Mouse (Mus musculus): Measurements from ENCODE around the gene Armc7. TPM values are rescaled to one million over a fixed set of nuclear protein-coding genes. Genes with fewer than 3 reads are reported as not detected.

Gene Armc7
- polyA plus RNA-seq (2012; rRNA removed) = 3.3 and 3.8 TPM in 2 replicates

- Histone ChIP-seq H3K36me3 (ENCODE audit: control insufficient read depth, insufficient read depth, low read length) (no peaks in the 10 kb centered on the region), H3K4me1 (ENCODE audit: control insufficient read depth, insufficient read depth, low read length) (peaks cover 16% of the 10 kb centered on the region), H3K27me3 (ENCODE audit: control insufficient read depth, insufficient read depth, low read length) (no peaks in the 10 kb centered on the region), H3K27ac (ENCODE audit: control insufficient read depth, insufficient read depth, low read depth, low read length) (peak within 1 kb of the TSS; percentile 67), H3K4me3 (ENCODE audit: control insufficient read depth, low read depth, low read length) (peak within 1 kb of the TSS; percentile 92)
- TF ChIP-seq POLR2A (IDR thresholded peaks at IDR 0.05; ENCODE audit: control insufficient read depth, low read depth, low read length) (peak; percentile 49), CTCF (IDR thresholded peaks at IDR 0.05; ENCODE audit: control insufficient read depth, insufficient read depth, insufficient replicate concordance, low read depth, low read length) (no peak)
Measured at GRCm38 (mm10) chr11:115475025-115475757, at the start of gene Armc7. Gene Armc7 (plus strand): TSS chr11:115475667.

GRCm38 (mm10) chr11:115425671-115426070 lies 49.8 kb upstream of the Armc7 start:
- H3K4me3 ChIP-seq (ENCODE audit: control insufficient read depth, low read depth, low read length) = no peak overlapping the region
- TF ChIP-seq POLR2A (IDR thresholded peaks at IDR 0.05; ENCODE audit: control insufficient read depth, low read depth, low read length) (no peak), CTCF (IDR thresholded peaks at IDR 0.05; ENCODE audit: control insufficient read depth, insufficient read depth, insufficient replicate concordance, low read depth, low read length) (no peak)
- peaks cover 5% of the 10 kb centered on the region; the same call in 1 of the 2 replicates for H3K36me3 ChIP-seq (ENCODE audit: control insufficient read depth, insufficient read depth, low read length)

GRCm38 (mm10) chr11:115427482-115428331 lies 47.8 kb upstream of the Armc7 start:
- no peak for TF ChIP-seq POLR2A (IDR thresholded peaks at IDR 0.05; ENCODE audit: control insufficient read depth, low read depth, low read length)
- TF ChIP-seq CTCF (IDR thresholded peaks at IDR 0.05; ENCODE audit: control insufficient read depth, insufficient read depth, insufficient replicate concordance, low read depth, low read length) = peak; percentile 31; the same call in 1 of the 2 replicates
- Histone ChIP-seq H3K4me3 (ENCODE audit: control insufficient read depth, low read depth, low read length) (no peak overlapping the region), H3K27me3 (ENCODE audit: control insufficient read depth, insufficient read depth, low read length) (no peaks in the 10 kb centered on the region), H3K27ac (ENCODE audit: control insufficient read depth, insufficient read depth, low read depth, low read length) (no peak overlapping the region), H3K36me3 (ENCODE audit: control insufficient read depth, insufficient read depth, low read length) (peaks cover 3% of the 10 kb centered on the region; the same call in 1 of the 2 replicates), H3K4me1 (ENCODE audit: control insufficient read depth, insufficient read depth, low read length) (0 out of 2 replicates have a peak, but pooled peaks cover 4% of the 10 kb centered on the region)

More at GRCm38 (mm10) chr11:115425671-115426070, 49.8 kb upstream of the Armc7 start:
- H3K4me1 ChIP-seq (ENCODE audit: control insufficient read depth, insufficient read depth, low read length) = peaks cover 10% of the 10 kb centered on the region
- H3K27ac ChIP-seq (ENCODE audit: control insufficient read depth, insufficient read depth, low read depth, low read length) = no peak overlapping the region
- H3K27me3 ChIP-seq (ENCODE audit: control insufficient read depth, insufficient read depth, low read length) = no peaks in the 10 kb centered on the region

- no peak overlapping the region for H3K4me3 ChIP-seq (ENCODE audit: control insufficient read depth, low read depth, low read length)
- H3K27me3 ChIP-seq (ENCODE audit: control insufficient read depth, insufficient read depth, low read length) = no peaks in the 10 kb centered on the region
- H3K4me1 ChIP-seq (ENCODE audit: control insufficient read depth, insufficient read depth, low read length) = 0 out of 2 replicates have a peak, but pooled peaks cover 4% of the 10 kb centered on the region
- TF ChIP-seq CTCF (IDR thresholded peaks at IDR 0.05; ENCODE audit: control insufficient read depth, insufficient read depth, insufficient replicate concordance, low read depth, low read length) (no peak), POLR2A (IDR thresholded peaks at IDR 0.05; ENCODE audit: control insufficient read depth, low read depth, low read length) (no peak)
- no peak overlapping the region for H3K27ac ChIP-seq (ENCODE audit: control insufficient read depth, insufficient read depth, low read depth, low read length)
- H3K36me3 ChIP-seq (ENCODE audit: control insufficient read depth, insufficient read depth, low read length) = peaks cover 3% of the 10 kb centered on the region; the same call in 1 of the 2 replicates
Measured at GRCm38 (mm10) chr11:115429307-115429706, 46.2 kb upstream of the Armc7 start.

- TF ChIP-seq CTCF (IDR thresholded peaks at IDR 0.05; ENCODE audit: control insufficient read depth, insufficient read depth, insufficient replicate concordance, low read depth, low read length) (no peak), POLR2A (IDR thresholded peaks at IDR 0.05; ENCODE audit: control insufficient read depth, low read depth, low read length) (no peak)
- H3K27me3 ChIP-seq (ENCODE audit: control insufficient read depth, insufficient read depth, low read length) = no peaks in the 10 kb centered on the region
- H3K36me3 ChIP-seq (ENCODE audit: control insufficient read depth, insufficient read depth, low read length) = peaks cover 2% of the 10 kb centered on the region; the same call in 1 of the 2 replicates
- no peak overlapping the region for H3K27ac ChIP-seq (ENCODE audit: control insufficient read depth, insufficient read depth, low read depth, low read length)
- no peak overlapping the region for H3K4me3 ChIP-seq (ENCODE audit: control insufficient read depth, low read depth, low read length)
- peaks cover 6% of the 10 kb centered on the region for H3K4me1 ChIP-seq (ENCODE audit: control insufficient read depth, insufficient read depth, low read length)
Measured at GRCm38 (mm10) chr11:115430561-115430960, 44.9 kb upstream of the Armc7 start.

GRCm38 (mm10) chr11:115432814-115433213 lies 42.7 kb upstream of the Armc7 start:
- H3K27me3 ChIP-seq (ENCODE audit: control insufficient read depth, insufficient read depth, low read length) = no peaks in the 10 kb centered on the region
- no peak overlapping the region for H3K27ac ChIP-seq (ENCODE audit: control insufficient read depth, insufficient read depth, low read depth, low read length)
- no peaks in the 10 kb centered on the region; the same call in 1 of the 2 replicates for H3K36me3 ChIP-seq (ENCODE audit: control insufficient read depth, insufficient read depth, low read length)
- no peak overlapping the region for H3K4me3 ChIP-seq (ENCODE audit: control insufficient read depth, low read depth, low read length)
- TF ChIP-seq POLR2A (IDR thresholded peaks at IDR 0.05; ENCODE audit: control insufficient read depth, low read depth, low read length) = no peak
- no peak for TF ChIP-seq CTCF (IDR thresholded peaks at IDR 0.05; ENCODE audit: control insufficient read depth, insufficient read depth, insufficient replicate concordance, low read depth, low read length)
- peaks cover 9% of the 10 kb centered on the region for H3K4me1 ChIP-seq (ENCODE audit: control insufficient read depth, insufficient read depth, low read length)

GRCm38 (mm10) chr11:115433342-115433741 lies 42.1 kb upstream of the Armc7 start:
- H3K36me3 ChIP-seq (ENCODE audit: control insufficient read depth, insufficient read depth, low read length) = no peaks in the 10 kb centered on the region; the same call in 1 of the 2 replicates

More at GRCm38 (mm10) chr11:115433342-115433741, 42.1 kb upstream of the Armc7 start:
- H3K27ac ChIP-seq (ENCODE audit: control insufficient read depth, insufficient read depth, low read depth, low read length) = no peak overlapping the region
- TF ChIP-seq CTCF (IDR thresholded peaks at IDR 0.05; ENCODE audit: control insufficient read depth, insufficient read depth, insufficient replicate concordance, low read depth, low read length) (no peak), POLR2A (IDR thresholded peaks at IDR 0.05; ENCODE audit: control insufficient read depth, low read depth, low read length) (no peak)
- H3K4me3 ChIP-seq (ENCODE audit: control insufficient read depth, low read depth, low read length) = no peak overlapping the region
- peaks cover 8% of the 10 kb centered on the region for H3K4me1 ChIP-seq (ENCODE audit: control insufficient read depth, insufficient read depth, low read length)
- H3K27me3 ChIP-seq (ENCODE audit: control insufficient read depth, insufficient read depth, low read length) = no peaks in the 10 kb centered on the region
